Mouse (Mus musculus) bone marrow, adult 2 months (tissue): ENCODE results near the gene Plcb4. TPM values are rescaled to one million over a fixed set of nuclear protein-coding genes. Genes with fewer than 3 reads are reported as not detected.

ENCODE experiments used
- H3K27ac ChIP-seq: fragments of 200-500 bp; 2 replicates; pipeline ENCODE4 v1.5.1; 2012; ENCODE audit warnings: low read depth, mild to moderate bottlenecking, control low read depth, inconsistent platforms, low read length; ENCODE audit not compliant: control insufficient read depth, poor library complexity, insufficient read depth
- H3K4me1 ChIP-seq: fragments of 200-500 bp; 2 replicates; pipeline ENCODE4 v1.6.1; 2011; ENCODE audit warnings: low read length; ENCODE audit not compliant: control insufficient read depth, insufficient read depth
- H3K4me3 ChIP-seq: fragments of 200-500 bp; replicated peaks from 2 replicates; pipeline ENCODE3; 2011; ENCODE audit warnings: mild to moderate bottlenecking, low read depth, low read length, control low read depth; ENCODE audit not compliant: control insufficient read depth
- CTCF ChIP-seq: fragments of 200-500 bp; IDR thresholded peaks from 2 replicates; pipeline ENCODE4 v1.5.1; 2011; ENCODE audit warnings: low read length, control low read depth; ENCODE audit not compliant: control insufficient read depth, insufficient read depth
- POLR2A ChIP-seq: fragments of 200-500 bp; IDR thresholded peaks from 2 replicates; pipeline ENCODE4 v1.6.1; 2011; ENCODE audit warnings: low read depth, mild to moderate bottlenecking, control low read depth, low read length, borderline replicate concordance; ENCODE audit not compliant: control insufficient read depth
- WGBS: fragments of 180-500 bp; shearing (Covaris S2); methylation state at CpG from one replicate; pipeline ENCODE4 v1.1.7; 2018; 5-methylcytosine and 5-hydroxymethylcytosine counted together
- polyA plus RNA-seq: library from polyadenylated mRNA; stranded (reverse); fragments of >200 nt; gene quantifications from 2 replicates; pipeline ENCODE4 v1.2.4, GENCODE M21; 2011; ENCODE audit warnings: low replicate concordance; ENCODE audit not compliant: missing spikeins, insufficient read depth, insufficient read length

Gene Plcb4
- polyA plus RNA-seq, 1 experiment = 12.1 TPM

DNA sequence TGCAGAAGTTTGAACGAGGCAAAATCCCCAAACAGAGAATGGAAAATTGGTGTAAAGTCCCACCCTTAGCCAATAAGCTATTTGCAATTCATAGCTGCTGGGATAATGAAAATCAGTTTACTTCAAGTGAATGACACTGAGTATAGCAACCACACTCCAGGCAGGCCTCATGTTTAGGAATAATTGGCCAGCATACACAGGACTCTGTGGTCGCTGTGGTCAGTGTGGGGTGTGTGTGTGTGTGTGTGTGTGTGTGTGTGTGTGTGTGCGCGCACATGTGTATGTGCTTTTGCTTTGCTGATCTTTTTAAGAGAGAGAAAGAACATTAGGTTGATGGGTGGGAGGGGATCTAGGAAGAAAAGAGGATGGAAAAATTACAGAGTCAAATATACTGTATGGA is 134.1 kb downstream of the Plcb4 start:
- no peaks in the 10 kb centered on the region for H3K4me1 ChIP-seq
- H3K27ac ChIP-seq = no peak overlapping the region
- no peak for TF ChIP-seq POLR2A
- no peak for TF ChIP-seq CTCF
- no peak overlapping the region for H3K4me3 ChIP-seq
- 82% methylated on average over 4 of the region's 4 CpGs for WGBS

- WGBS = 11% methylated on average over 5 of the region's 5 CpGs
- Histone ChIP-seq H3K4me1 (no peaks in the 10 kb centered on the region; the same call in 1 of the 2 replicates), H3K27ac (no peak overlapping the region), H3K4me3 (no peak overlapping the region)
- TF ChIP-seq POLR2A (no peak), CTCF (no peak)
These were observed 137.9 kb downstream of the Plcb4 start for GRCm38 (mm10) chr2:135796684-135797083.

- TF ChIP-seq POLR2A (no peak), CTCF (no peak)
- Histone ChIP-seq H3K4me3 (no peak overlapping the region), H3K27ac (0 out of 2 replicates have a peak overlapping the region, but pooled peaks have one; percentile 32), H3K4me1 (no peaks in the 10 kb centered on the region; the same call in 1 of the 2 replicates)
- 36% methylated on average over 5 of the region's 5 CpGs for WGBS
These were observed 139.1 kb downstream of the Plcb4 start for GRCm38 (mm10) chr2:135797677-135798546.

DNA sequence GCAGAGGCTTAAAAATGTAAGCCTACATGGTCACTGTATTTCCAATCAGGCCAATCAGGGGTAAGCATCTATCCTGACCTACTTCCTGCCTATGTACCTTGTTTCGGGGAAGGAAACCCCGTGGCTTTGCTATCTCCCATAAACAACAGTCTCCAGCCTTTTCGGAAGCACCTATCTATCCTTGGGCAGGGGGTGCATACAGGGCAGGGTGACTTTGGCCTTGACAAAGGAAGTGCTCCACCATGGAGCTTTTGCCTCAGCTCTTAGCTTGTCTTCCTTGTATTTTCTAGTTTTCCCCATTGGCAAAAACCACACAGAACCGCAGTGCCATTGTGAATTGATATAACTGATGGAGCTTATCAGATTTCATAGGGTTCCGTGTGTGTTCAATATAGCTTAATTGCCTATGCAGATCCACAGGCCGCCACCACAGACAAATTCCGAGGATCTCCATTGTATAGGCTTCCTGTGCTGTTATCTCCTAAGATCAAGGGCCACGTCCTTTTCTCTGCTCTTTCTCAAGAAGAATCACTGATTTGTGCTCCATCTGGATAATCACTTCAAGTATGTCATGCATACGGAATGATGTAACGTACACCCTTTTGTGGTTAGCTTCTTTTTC is 140.4 kb downstream of the Plcb4 start:
- Histone ChIP-seq H3K4me3 (no peak overlapping the region), H3K4me1 (no peaks in the 10 kb centered on the region; the same call in 1 of the 2 replicates), H3K27ac (no peak overlapping the region)
- 64% methylated on average over 10 of the region's 10 CpGs for WGBS
- no peak for TF ChIP-seq CTCF
- no peak for TF ChIP-seq POLR2A

DNA sequence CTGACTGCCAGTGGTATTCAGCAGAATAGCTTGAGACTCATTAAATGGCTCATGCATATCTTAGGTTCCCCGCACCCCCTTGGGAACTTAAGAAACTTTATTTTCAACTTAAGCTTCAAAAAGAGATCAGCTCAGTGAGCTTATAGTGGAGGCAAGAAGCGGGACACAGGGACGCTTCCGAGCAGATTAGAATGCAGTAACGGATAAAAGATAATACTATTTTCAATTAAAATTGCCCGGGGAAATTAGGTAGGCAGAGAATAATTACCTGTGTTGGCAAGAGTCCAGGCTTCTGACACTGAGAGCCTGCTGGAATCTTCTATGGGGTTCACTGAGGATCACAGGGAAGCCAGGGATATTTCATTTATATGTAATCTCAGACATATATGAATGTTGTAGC is 141.6 kb downstream of the Plcb4 start:
- no peak overlapping the region for H3K4me3 ChIP-seq
- H3K4me1 ChIP-seq = no peaks in the 10 kb centered on the region; the same call in 1 of the 2 replicates
- H3K27ac ChIP-seq = no peak overlapping the region
- TF ChIP-seq CTCF (no peak), POLR2A (no peak)
- WGBS = 87% methylated on average over 6 of the region's 6 CpGs

GRCm38 (mm10) chr2:135802878-135803450 is 144.2 kb downstream of the Plcb4 start:
- TF ChIP-seq POLR2A (no peak), CTCF (no peak)
- WGBS = 92% methylated on average over 9 of the region's 9 CpGs
- H3K4me1 ChIP-seq = no peaks in the 10 kb centered on the region; the same call in 1 of the 2 replicates
- H3K4me3 ChIP-seq = no peak overlapping the region
- no peak overlapping the region for H3K27ac ChIP-seq

DNA sequence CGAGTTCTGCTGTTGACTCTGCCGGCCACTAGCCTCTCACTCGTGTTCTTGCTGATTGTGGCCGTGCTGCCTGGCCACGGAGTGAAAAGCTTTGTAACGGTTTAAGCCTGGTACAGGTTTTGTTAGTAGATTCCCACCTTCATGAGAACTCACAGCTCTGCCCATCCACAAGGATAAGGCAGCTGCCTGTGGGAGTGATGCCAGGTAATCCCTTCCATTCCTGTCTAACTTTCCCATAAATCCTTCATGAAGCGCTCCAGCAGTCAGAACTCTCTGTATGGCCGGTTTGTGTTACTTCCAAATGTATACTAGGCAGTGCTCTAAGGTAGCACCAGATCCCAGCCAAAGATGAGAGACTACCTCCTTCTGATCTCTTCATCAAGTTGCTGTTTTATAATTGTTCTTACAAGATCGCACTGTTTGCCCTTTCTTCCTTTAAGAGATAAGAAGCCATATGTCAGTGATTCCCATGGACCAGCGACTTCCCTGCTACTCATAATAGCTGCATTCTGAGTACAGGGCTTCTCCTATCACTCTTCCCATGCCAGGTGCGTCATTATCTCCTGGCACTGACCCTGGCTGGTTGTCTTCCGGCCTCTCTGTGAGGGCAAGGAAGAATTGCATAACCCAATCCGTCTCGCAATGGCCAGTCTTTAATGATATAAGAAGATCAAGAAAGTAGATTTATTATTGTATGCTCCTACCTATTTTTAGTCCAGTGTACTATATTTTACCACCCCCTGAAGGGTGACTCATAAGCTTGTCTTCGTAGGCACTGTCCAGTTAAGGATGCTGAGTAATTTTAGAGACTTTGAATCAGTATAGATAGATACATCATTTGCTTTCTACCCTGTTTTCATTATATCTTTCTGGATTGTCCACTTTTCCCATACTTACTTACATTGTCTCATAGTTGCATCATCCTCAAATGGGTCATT is 147.2 kb downstream of the Plcb4 start:
- 82% methylated on average over 15 of the region's 15 CpGs for WGBS
- Histone ChIP-seq H3K4me1 (no peaks in the 10 kb centered on the region; the same call in 1 of the 2 replicates), H3K4me3 (no peak overlapping the region), H3K27ac (no peak overlapping the region)
- TF ChIP-seq CTCF (no peak), POLR2A (no peak)
